Mouse (Mus musculus) liver, embryonic 14.5 days (tissue): ENCODE measurements around the gene Abca4.

Experiments
- CTCF ChIP-seq: IDR thresholded peaks from 2 replicates; pipeline ENCODE4 v1.5.1; 2016; ENCODE audit warnings: antibody characterized with exemption, low read depth, control low read depth
- EP300 ChIP-seq: IDR thresholded peaks from 2 replicates; pipeline ENCODE4 v1.6.1; 2016; ENCODE audit warnings: antibody characterized with exemption, low read depth

GRCm38 (mm10) chr3:122176706-122177390 lies 132.6 kb downstream of the Abca4 start:
- TF ChIP-seq CTCF = no peak
- no peak for TF ChIP-seq EP300
